Mouse (Mus musculus) spleen, adult 2 months (tissue): ENCODE data around the gene Siglece. TPM values are rescaled to one million over a fixed set of nuclear protein-coding genes. Genes with fewer than 3 reads are reported as not detected.
"Not testable (repeated sequence)": the region's sequence is repeated elsewhere in the genome, so short reads cannot be mapped to it uniquely, and the experiment has no call there.

ENCODE experiments used
- DNase-seq, 2 experiments: peaks; one replicate each; pipeline versions ENCODE4 v3.0.0 to v3.0.0-alpha.2; 2012 to 2021; ENCODE audit warnings: low spot score in 2 of 2, low read depth in 1 of 2
- H3K27ac ChIP-seq: fragments of 200-500 bp; 2 replicates; pipeline ENCODE4 v1.5.1; 2012; ENCODE audit warnings: low read length, inconsistent platforms; ENCODE audit not compliant: insufficient read depth
- H3K27me3 ChIP-seq: fragments of 200-500 bp; 2 replicates; pipeline ENCODE4 v1.6.1; 2012; ENCODE audit warnings: mild to moderate bottlenecking, moderate library complexity, low read length, inconsistent platforms; ENCODE audit not compliant: control insufficient read depth, insufficient read depth
- H3K36me3 ChIP-seq: fragments of 200-500 bp; 2 replicates; pipeline ENCODE4 v1.6.1; 2012; ENCODE audit warnings: mild to moderate bottlenecking, low read length, inconsistent platforms; ENCODE audit not compliant: control insufficient read depth, insufficient read depth
- H3K4me1 ChIP-seq: fragments of 200-500 bp; 2 replicates; pipeline ENCODE4 v1.6.1; 2011; ENCODE audit warnings: inconsistent platforms; ENCODE audit not compliant: control insufficient read depth, insufficient read depth, insufficient read length
- H3K4me3 ChIP-seq: fragments of 200-500 bp; 2 replicates; pipeline ENCODE4 v1.5.1; 2011; ENCODE audit warnings: mild to moderate bottlenecking, inconsistent platforms; ENCODE audit not compliant: insufficient read depth, insufficient read length; ENCODE audit errors: extremely low read depth
- CTCF ChIP-seq: fragments of 200-500 bp; IDR thresholded peaks from 2 replicates; pipeline ENCODE4 v1.5.1; 2011; ENCODE audit warnings: mild to moderate bottlenecking, inconsistent platforms; ENCODE audit not compliant: insufficient read depth, insufficient read length, insufficient replicate concordance; ENCODE audit errors: extremely low read depth
- POLR2A ChIP-seq: fragments of 200-500 bp; IDR thresholded peaks from 2 replicates; pipeline ENCODE4 v1.6.1; 2011; ENCODE audit warnings: low read depth, low read length, inconsistent platforms
- WGBS: fragments of 180-500 bp; shearing (Covaris S2); methylation state at CpG from one replicate; pipeline ENCODE4 v1.1.7; 2018; 5-methylcytosine and 5-hydroxymethylcytosine counted together
- polyA plus RNA-seq: library from polyadenylated mRNA; depleted of rRNA; stranded (reverse); fragments of >200 nt; gene quantifications from 2 replicates; pipeline ENCODE4 v1.2.3, GENCODE M21; 2012

Siglece gene
- polyA plus RNA-seq, 1 experiment = 25.6 TPM

DNA sequence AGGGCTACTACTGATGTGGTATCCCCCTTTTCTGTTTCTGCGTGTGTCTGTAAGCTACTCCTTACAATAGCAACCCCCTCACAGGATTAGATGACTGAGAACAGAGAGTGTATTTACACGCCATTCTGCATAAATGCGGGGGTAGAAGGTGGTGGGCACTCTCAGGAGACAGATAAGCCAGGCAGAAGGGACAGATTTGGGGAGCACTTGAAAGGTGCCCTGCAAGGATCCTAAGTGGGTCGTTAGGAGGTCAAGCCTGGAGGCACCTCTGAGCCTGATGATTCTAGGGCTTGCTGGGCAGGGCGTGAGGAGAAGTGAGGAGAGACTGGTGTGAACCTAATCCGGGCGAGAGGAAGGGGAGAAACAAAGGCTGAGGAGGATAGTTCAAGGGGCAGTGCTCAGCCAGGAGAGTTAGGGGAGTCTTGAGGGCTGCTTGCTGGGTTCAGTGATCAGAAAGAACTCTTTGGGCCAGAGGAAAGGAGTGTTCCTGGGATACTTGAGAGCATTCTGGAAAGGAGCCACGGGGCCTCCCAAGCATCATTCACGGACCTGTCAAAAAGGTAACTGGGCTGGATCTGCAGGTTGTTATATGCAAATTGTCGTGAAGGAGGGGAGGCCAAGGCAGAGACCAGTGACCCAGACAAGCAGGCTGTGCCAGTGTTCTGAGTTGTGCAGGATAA is 12.8 kb upstream of the Siglece start:
- 23% methylated on average over 10 of the region's 10 CpGs for WGBS
- no peak for TF ChIP-seq CTCF
- TF ChIP-seq POLR2A = no peak
- Histone ChIP-seq H3K27me3 (no peaks in the 10 kb centered on the region), H3K4me3 (peak overlapping the region; percentile 86; the same call in 1 of the 2 replicates), H3K36me3 (peaks cover 19% of the 10 kb centered on the region), H3K27ac (no peak overlapping the region), H3K4me1 (peaks cover 9% of the 10 kb centered on the region; the same call in 1 of the 2 replicates)
- no peak for DNase-seq

DNA sequence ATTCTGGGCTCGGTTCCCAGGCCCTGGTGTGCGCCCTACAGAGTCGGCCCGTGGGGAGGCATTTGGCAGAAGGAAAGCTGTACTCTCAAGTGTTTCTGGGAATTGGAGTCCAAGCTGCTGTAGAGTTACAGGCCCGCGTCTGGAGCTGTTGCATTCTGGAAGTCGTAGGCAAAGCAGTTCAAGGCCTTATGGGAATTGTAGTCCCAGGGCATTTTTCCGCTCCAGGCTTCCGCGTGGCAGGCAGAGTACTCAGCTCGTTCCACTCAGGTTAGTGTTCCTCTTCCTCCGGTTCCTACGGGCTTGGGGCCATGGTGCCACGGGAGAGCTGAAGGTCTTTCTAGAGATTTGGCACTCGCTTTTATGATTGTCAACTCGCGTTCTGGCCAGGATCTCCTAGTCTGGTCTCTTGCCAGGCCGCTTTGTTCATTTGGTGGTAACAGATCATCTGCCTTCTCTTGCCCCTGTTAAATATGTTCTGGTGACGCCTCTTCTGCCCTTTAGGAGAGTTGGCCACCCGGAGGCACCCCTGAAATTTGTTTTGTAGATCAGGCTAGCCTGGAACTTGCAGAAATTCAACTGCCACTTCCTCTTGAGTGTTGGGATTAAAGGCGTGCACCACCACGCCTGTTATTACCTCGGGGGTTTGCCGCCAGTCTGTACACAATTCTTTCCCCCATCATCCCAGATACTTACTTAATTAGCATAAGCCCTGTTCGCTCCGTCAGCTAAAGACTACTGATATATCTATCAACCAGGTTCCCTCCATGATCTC is 12.0 kb upstream of the Siglece start, which contains the start of gene Ctu1:
TSS of gene Ctu1 (plus strand) at position 208 of the 772 bp plus-strand sequence.
- peak; percentile 78 to 83 for DNase-seq
- Histone ChIP-seq H3K4me1 (peaks cover 9% of the 10 kb centered on the region; the same call in 1 of the 2 replicates), H3K27ac (peak within 1 kb of the TSS; percentile 77), H3K36me3 (peaks cover 13% of the 10 kb centered on the region), H3K27me3 (no peaks in the 10 kb centered on the region), H3K4me3 (peak within 1 kb of the TSS; percentile 86)
- WGBS = under 1% methylated on average over 26 of the region's 26 CpGs
- TF ChIP-seq POLR2A = peak; percentile 9; the same call in 1 of the 2 replicates
- no peak for TF ChIP-seq CTCF

DNA sequence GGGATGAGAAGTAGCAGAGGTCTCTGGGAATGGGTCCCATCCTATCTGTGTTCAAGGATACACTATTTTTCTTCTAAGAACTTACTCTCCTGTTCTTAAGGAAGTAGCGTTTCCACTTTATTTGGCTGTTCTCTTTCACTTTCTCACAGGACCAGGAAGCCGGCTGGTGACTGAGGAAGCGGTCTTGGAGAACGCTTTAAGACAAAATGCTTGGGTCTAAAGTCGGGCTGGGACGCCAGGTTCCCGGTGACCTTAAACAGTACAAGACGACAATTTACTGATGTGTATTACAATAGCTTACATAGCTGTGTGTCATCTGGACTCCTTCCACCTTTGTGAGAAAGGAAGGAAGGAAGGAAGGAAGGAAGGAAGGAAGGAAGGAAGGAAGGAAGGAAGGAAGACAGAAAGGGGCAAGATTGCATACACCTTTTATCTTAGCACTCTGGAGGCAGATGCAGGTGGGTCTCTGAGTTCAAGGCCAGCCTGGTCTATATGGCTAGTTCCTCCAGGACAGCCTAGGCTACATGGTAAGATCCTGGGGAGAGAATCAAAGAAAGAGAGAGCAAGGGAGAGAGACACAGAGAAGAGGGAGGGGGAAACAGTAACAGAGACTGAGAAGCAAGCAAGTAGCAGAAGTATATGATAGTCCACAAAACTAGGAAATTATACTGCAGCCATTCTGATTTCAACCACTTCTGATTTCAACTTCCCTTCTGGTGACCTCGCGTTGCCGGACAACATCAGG is 11.3 kb upstream of the Siglece start:
- H3K27ac ChIP-seq = peak overlapping the region; percentile 24; the same call in 1 of the 2 replicates
- WGBS = 61% methylated on average over 11 of the region's 11 CpGs
- peaks cover 6% of the 10 kb centered on the region for H3K36me3 ChIP-seq
- peak overlapping the region; percentile 86 for H3K4me3 ChIP-seq
- TF ChIP-seq CTCF (no peak), POLR2A (no peak)
- DNase-seq = no peak
- H3K4me1 ChIP-seq = peaks cover 9% of the 10 kb centered on the region; the same call in 1 of the 2 replicates
- H3K27me3 ChIP-seq = no peaks in the 10 kb centered on the region

DNA sequence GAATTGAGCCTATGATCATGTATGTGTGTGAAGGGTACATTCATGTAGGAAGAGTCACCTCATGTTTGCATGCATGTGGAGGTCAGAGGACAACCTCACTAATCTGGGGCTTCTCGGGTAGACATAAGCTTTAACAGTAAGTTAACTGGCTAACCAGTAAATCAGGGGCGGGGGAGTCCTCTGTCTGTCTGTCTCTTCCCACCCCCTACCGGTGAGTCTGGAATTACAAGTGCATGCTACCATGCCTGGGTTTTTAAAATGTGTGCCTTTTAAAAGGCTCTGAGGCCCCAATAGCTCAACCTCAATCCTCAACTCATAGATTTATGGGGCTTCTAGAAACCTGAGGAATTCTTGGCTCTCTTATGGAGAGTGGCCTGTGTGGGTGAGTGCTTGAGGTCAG is 8.6 kb upstream of the Siglece start:
- Histone ChIP-seq H3K4me3 (no peak overlapping the region), H3K4me1 (peaks cover 9% of the 10 kb centered on the region; the same call in 1 of the 2 replicates), H3K36me3 (no peaks in the 10 kb centered on the region), H3K27me3 (no peaks in the 10 kb centered on the region), H3K27ac (no peak overlapping the region)
- WGBS = 12% methylated on average over 3 of the region's 3 CpGs
- peak in 1 of 2 experiments; percentile 23 for DNase-seq
- TF ChIP-seq POLR2A (no peak), CTCF (peak; percentile 34; the same call in 1 of the 2 replicates)

DNA sequence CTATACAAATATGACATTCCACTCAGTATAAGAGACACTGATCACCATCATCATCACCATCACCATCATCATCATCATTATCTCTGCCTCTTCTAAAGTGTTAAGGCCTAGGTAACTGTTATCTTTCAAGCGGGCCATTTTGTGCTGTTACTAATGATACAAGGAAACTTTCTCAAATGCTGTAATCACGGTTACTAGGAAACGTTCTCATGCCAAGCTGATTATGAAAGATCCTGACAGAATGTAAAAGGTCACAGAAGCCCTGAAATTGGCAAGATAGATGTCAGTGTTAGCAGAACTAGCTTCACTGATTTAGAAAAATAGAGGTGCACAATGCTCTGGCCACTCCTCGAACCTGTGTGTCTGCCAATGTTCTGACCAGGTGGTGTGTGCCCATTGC is 7.3 kb upstream of the Siglece start:
- WGBS = 81% methylated on average over 4 of the region's 4 CpGs
- DNase-seq, H3K36me3 ChIP-seq: not testable (repeated sequence)

DNA sequence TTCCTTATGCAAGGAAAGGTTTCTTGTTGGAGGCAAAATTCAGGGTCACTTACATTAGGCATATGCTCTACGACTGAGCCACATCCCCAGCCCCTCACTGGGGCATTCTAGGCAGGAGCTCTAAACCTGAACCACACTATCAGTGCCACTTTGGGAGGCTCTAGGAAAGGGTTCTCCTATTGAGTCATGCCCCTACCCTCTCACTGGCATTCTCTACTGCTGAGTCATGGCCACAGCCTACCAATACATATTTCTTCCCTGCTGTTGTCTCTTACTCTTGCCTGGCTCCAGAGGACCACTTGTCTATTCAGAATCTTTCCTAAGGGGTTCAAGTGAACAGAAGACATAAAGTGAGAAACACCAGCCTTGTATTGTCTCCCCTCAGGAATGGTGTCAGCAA is 2.8 kb upstream of the Siglece start:
- no peak overlapping the region for H3K27ac ChIP-seq
- H3K27me3 ChIP-seq = no peaks in the 10 kb centered on the region
- TF ChIP-seq CTCF (no peak), POLR2A (no peak)
- WGBS = 91% methylated on average over 1 of the region's 1 CpGs
- H3K4me1 ChIP-seq = no peaks in the 10 kb centered on the region
- DNase-seq = no peak
- H3K4me3 ChIP-seq = no peak overlapping the region
- H3K36me3 ChIP-seq = no peaks in the 10 kb centered on the region

More for the DNA sequence above, 7.3 kb upstream of the Siglece start:
- not testable (repeated sequence) for H3K4me3 ChIP-seq, H3K27ac ChIP-seq, H3K4me1 ChIP-seq, H3K27me3 ChIP-seq
